Mouse (Mus musculus): ENCODE results near the gene Zranb3. TPM values are rescaled to one million over a fixed set of nuclear protein-coding genes. Genes with fewer than 3 reads are reported as not detected.

Zranb3 gene
- polyA plus RNA-seq, 1 experiment, result 0.56 TPM

- TF ChIP-seq POLR2A (IDR thresholded peaks at IDR 0.05; ENCODE audit: low read depth, low read length) (no peak), CTCF (IDR thresholded peaks at IDR 0.05; ENCODE audit: extremely low read depth, insufficient read length, insufficient replicate concordance, low read depth, low read length) (no peak)
- H3K27me3 ChIP-seq (ENCODE audit: control insufficient read depth, insufficient read depth, low read length), result no peaks in the 10 kb centered on the region
- peak overlapping the region; percentile 9; the same call in 1 of the 2 replicates for H3K27ac ChIP-seq (ENCODE audit: insufficient read depth, low read depth, low read length)
- H3K36me3 ChIP-seq (ENCODE audit: control insufficient read depth, insufficient read depth, low read length), result no peaks in the 10 kb centered on the region
- 35% methylated on average over 9 of the region's 9 CpGs for WGBS
- peaks cover 7% of the 10 kb centered on the region; the same call in 1 of the 2 replicates for H3K4me1 ChIP-seq (ENCODE audit: control insufficient read depth, insufficient read depth, insufficient read length, low read length)
- H3K4me3 ChIP-seq (ENCODE audit: low read depth, low read length), result no peak overlapping the region
Observed at GRCm38 (mm10) chr1:127989876-127990731, 112.7 kb downstream of the Zranb3 start.

GRCm38 (mm10) chr1:127989387-127989786, 113.5 kb downstream of the Zranb3 start:
- Histone ChIP-seq H3K4me3 (ENCODE audit: low read depth, low read length) (no peak overlapping the region), H3K27me3 (ENCODE audit: control insufficient read depth, insufficient read depth, low read length) (no peaks in the 10 kb centered on the region), H3K36me3 (ENCODE audit: control insufficient read depth, insufficient read depth, low read length) (no peaks in the 10 kb centered on the region), H3K4me1 (ENCODE audit: control insufficient read depth, insufficient read depth, insufficient read length, low read length) (peaks cover 7% of the 10 kb centered on the region; the same call in 1 of the 2 replicates), H3K27ac (ENCODE audit: insufficient read depth, low read depth, low read length) (no peak overlapping the region)
- TF ChIP-seq CTCF (IDR thresholded peaks at IDR 0.05; ENCODE audit: extremely low read depth, insufficient read length, insufficient replicate concordance, low read depth, low read length) (no peak), POLR2A (IDR thresholded peaks at IDR 0.05; ENCODE audit: low read depth, low read length) (no peak)
- WGBS, result 67% methylated on average over 4 of the region's 4 CpGs

- 42% methylated on average over 3 of the region's 3 CpGs for WGBS
- H3K27ac ChIP-seq (ENCODE audit: insufficient read depth, low read depth, low read length), result no peak overlapping the region
- no peaks in the 10 kb centered on the region for H3K36me3 ChIP-seq (ENCODE audit: control insufficient read depth, insufficient read depth, low read length)
- no peak overlapping the region for H3K4me3 ChIP-seq (ENCODE audit: low read depth, low read length)
- TF ChIP-seq POLR2A (IDR thresholded peaks at IDR 0.05; ENCODE audit: low read depth, low read length), result no peak
- TF ChIP-seq CTCF (IDR thresholded peaks at IDR 0.05; ENCODE audit: extremely low read depth, insufficient read length, insufficient replicate concordance, low read depth, low read length), result no peak
- no peaks in the 10 kb centered on the region for H3K27me3 ChIP-seq (ENCODE audit: control insufficient read depth, insufficient read depth, low read length)
- H3K4me1 ChIP-seq (ENCODE audit: control insufficient read depth, insufficient read depth, insufficient read length, low read length), result peaks cover 10% of the 10 kb centered on the region; the same call in 1 of the 2 replicates
Observed at GRCm38 (mm10) chr1:127988246-127988645, 114.6 kb downstream of the Zranb3 start.

- peaks cover 8% of the 10 kb centered on the region; the same call in 1 of the 2 replicates for H3K4me1 ChIP-seq (ENCODE audit: control insufficient read depth, insufficient read depth, insufficient read length, low read length)
- no peak overlapping the region for H3K4me3 ChIP-seq (ENCODE audit: low read depth, low read length)
- H3K27me3 ChIP-seq (ENCODE audit: control insufficient read depth, insufficient read depth, low read length), result no peaks in the 10 kb centered on the region
- H3K27ac ChIP-seq (ENCODE audit: insufficient read depth, low read depth, low read length), result no peak overlapping the region
- H3K36me3 ChIP-seq (ENCODE audit: control insufficient read depth, insufficient read depth, low read length), result no peaks in the 10 kb centered on the region
- WGBS, result 77% methylated on average over 3 of the region's 3 CpGs
- TF ChIP-seq POLR2A (IDR thresholded peaks at IDR 0.05; ENCODE audit: low read depth, low read length) (no peak), CTCF (IDR thresholded peaks at IDR 0.05; ENCODE audit: extremely low read depth, insufficient read length, insufficient replicate concordance, low read depth, low read length) (no peak)
Observed at GRCm38 (mm10) chr1:127985391-127985790, 117.5 kb downstream of the Zranb3 start.

- TF ChIP-seq POLR2A (IDR thresholded peaks at IDR 0.05; ENCODE audit: low read depth, low read length) (no peak), CTCF (IDR thresholded peaks at IDR 0.05; ENCODE audit: extremely low read depth, insufficient read length, insufficient replicate concordance, low read depth, low read length) (no peak)
- Histone ChIP-seq H3K4me1 (ENCODE audit: control insufficient read depth, insufficient read depth, insufficient read length, low read length) (peaks cover 5% of the 10 kb centered on the region; the same call in 1 of the 2 replicates), H3K27ac (ENCODE audit: insufficient read depth, low read depth, low read length) (0 out of 2 replicates have a peak overlapping the region, but pooled peaks have one; percentile 27), H3K27me3 (ENCODE audit: control insufficient read depth, insufficient read depth, low read length) (no peaks in the 10 kb centered on the region), H3K36me3 (ENCODE audit: control insufficient read depth, insufficient read depth, low read length) (no peaks in the 10 kb centered on the region), H3K4me3 (ENCODE audit: low read depth, low read length) (no peak overlapping the region)
- 52% methylated on average over 5 of the region's 5 CpGs for WGBS
Observed at GRCm38 (mm10) chr1:127983274-127983993, 119.4 kb downstream of the Zranb3 start.

GRCm38 (mm10) chr1:127982268-127982667, 120.6 kb downstream of the Zranb3 start:
- H3K4me3 ChIP-seq (ENCODE audit: low read depth, low read length), result no peak overlapping the region
- H3K27me3 ChIP-seq (ENCODE audit: control insufficient read depth, insufficient read depth, low read length), result no peaks in the 10 kb centered on the region
- WGBS, result 88% methylated on average over 3 of the region's 3 CpGs

More at GRCm38 (mm10) chr1:127982268-127982667, 120.6 kb downstream of the Zranb3 start:
- H3K27ac ChIP-seq (ENCODE audit: insufficient read depth, low read depth, low read length), result no peak overlapping the region
- H3K36me3 ChIP-seq (ENCODE audit: control insufficient read depth, insufficient read depth, low read length), result no peaks in the 10 kb centered on the region
- H3K4me1 ChIP-seq (ENCODE audit: control insufficient read depth, insufficient read depth, insufficient read length, low read length), result peaks cover 5% of the 10 kb centered on the region; the same call in 1 of the 2 replicates
- TF ChIP-seq CTCF (IDR thresholded peaks at IDR 0.05; ENCODE audit: extremely low read depth, insufficient read length, insufficient replicate concordance, low read depth, low read length), result no peak
